Mouse (Mus musculus) right cerebral cortex, postnatal 10 days (tissue): Measurements from ENCODE around the gene Tbx2.

Experiments
- DNase-seq, 2 experiments: peaks; one replicate each; pipeline ENCODE4 v3.0.0; 2021; ENCODE audit warnings: low spot score in 2 of 2

The Tbx2 gene

GRCm38 (mm10) chr11:85887801-85888450, 55.6 kb downstream of the Tbx2 start:
- DNase-seq: no peak

- DNase-seq: no peak
Observed at GRCm38 (mm10) chr11:85888451-85888961, 56.2 kb downstream of the Tbx2 start.

DNA sequence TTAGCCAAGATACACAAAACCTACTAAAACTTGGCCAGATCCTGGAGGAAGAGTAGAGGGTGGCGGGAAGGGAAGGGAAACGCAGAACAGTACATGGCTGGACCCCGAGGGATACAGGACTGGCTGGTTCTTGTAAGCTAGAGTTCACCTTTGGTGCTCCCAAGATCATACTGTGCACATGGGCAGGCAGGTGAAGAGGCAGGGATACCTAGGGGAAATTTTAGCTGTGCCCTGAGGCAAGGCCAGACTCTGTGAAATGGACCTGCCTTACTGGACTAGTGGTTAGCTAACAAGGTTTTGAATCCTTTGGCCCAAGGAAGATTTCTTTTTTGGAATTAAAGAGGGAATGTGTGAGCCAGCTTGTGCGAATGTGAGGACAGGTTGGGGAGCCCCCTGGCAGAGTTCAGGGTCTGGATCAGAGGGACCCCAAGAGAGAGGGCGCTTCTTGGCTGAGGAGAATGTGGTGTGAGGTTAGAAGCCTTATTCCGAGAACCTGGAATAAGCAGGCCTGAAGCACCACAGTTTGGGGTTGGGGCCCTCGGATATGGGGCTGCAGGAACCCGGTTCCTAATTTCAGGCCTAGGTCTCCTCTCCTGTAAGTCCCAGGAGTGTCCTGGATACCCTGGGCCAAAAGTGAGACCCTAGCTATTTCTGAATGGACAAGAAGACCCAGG, 56.8 kb downstream of the Tbx2 start:
- DNase-seq: no peak

DNA sequence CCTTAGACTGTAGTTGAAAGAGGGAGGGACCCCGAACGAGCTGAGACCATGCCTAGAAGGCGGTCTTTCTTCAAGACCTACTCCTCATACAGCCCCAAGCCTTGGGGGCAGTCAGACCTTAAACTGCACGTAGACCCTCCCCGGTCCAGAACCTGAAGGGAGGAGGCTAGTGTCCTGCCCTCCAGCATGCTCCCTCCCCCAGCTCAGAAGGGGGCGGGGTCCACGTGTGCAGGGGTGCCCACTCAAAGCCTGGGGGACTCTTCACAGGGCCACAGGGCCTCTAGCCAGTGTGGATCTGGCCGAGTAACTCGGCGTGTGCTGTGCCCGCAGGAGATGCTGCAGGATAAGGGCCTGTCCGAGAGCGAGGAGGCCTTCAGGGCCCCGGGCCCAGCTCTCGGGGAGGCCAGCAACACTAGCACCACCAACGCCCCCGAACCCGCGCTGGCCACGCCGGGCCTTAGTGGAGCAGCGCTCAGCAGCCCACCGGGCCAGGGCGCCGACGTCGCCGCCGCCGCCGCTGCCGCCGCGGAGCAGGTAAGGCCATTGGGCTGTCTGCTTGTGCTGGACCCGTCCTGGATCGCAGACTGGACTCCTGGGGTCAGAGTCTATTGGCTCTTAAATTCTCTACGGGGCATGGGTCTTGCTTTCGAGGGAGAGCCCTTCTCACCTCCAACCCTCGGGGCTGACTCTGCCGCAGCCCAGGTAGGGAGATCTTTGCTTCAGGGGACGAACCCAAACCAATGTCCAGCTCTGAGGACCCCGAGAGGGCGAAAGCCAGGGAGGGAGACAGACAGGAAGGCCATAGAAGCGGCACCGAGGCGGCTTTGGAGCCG, 57.6 kb downstream of the Tbx2 start:
- no peak for DNase-seq

DNA sequence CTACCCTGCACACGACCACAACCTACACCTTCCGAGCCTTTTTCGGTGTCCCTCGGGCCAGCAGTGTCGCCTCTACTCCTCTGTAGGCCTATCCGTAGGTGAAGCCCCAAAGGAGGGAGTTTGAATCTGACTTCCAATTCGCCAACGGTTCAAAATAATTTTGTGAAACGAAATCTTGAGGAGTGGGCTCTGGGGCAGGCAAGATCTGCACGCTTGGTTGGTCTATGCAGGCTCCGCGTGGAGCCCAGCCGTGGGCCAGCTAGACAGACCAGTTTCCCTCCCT, 58.2 kb downstream of the Tbx2 start:
- DNase-seq: no peak

GRCm38 (mm10) chr11:85891010-85891691, 58.8 kb downstream of the Tbx2 start:
- DNase-seq: no peak
